Mouse (Mus musculus) kidney, adult 2 months (tissue): ENCODE data around the gene Slc39a2.

Source experiments
- CTCF ChIP-seq: fragments of 200-500 bp; conservative IDR thresholded peaks from 2 replicates; pipeline ENCODE4 v1.5.1; 2011; ENCODE audit warnings: low read depth, mild to moderate bottlenecking, control low read depth, low read length, moderate library complexity, mixed read lengths; ENCODE audit not compliant: insufficient read depth, insufficient read length
- POLR2A ChIP-seq: fragments of 200-500 bp; IDR thresholded peaks from one replicate; pipeline ENCODE4 v1.6.1; 2011; ENCODE audit warnings: low read depth, low read length, control low read depth

DNA sequence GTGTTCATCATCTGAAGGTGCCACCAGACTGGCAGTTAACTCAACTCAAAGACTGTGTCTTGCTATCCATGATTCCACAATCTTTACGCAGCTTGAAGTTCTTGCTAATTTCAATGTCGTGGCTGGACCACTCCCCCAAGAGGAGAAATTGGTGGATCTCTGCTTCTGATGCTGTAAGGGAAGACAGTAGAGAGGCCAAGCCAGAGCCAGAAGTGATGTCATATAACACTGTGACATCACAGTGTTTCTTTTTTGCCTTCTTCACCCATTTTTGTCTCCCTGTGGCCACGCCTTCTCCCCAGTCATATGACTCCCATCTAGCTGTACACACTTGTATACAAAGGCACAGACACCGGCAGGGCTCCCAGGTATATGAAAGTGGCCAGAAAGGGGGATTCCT lies 25.4 kb downstream of the Slc39a2 start, which contains the start of gene Tppp2:
- no peak for TF ChIP-seq CTCF
- no peak for TF ChIP-seq POLR2A
